Mouse (Mus musculus) bone marrow, adult 2 months (tissue): ENCODE data around the gene Wscd1. TPM values are rescaled to one million over a fixed set of nuclear protein-coding genes. Genes with fewer than 3 reads are reported as not detected.

Source experiments
- H3K27ac ChIP-seq: fragments of 200-500 bp; 2 replicates; pipeline ENCODE4 v1.5.1; 2012; ENCODE audit warnings: low read depth, mild to moderate bottlenecking, control low read depth, inconsistent platforms, low read length; ENCODE audit not compliant: control insufficient read depth, poor library complexity, insufficient read depth
- H3K4me1 ChIP-seq: fragments of 200-500 bp; 2 replicates; pipeline ENCODE4 v1.6.1; 2011; ENCODE audit warnings: low read length; ENCODE audit not compliant: control insufficient read depth, insufficient read depth
- H3K4me3 ChIP-seq: fragments of 200-500 bp; replicated peaks from 2 replicates; pipeline ENCODE3; 2011; ENCODE audit warnings: mild to moderate bottlenecking, low read depth, low read length, control low read depth; ENCODE audit not compliant: control insufficient read depth
- CTCF ChIP-seq: fragments of 200-500 bp; IDR thresholded peaks from 2 replicates; pipeline ENCODE4 v1.5.1; 2011; ENCODE audit warnings: low read length, control low read depth; ENCODE audit not compliant: control insufficient read depth, insufficient read depth
- POLR2A ChIP-seq: fragments of 200-500 bp; IDR thresholded peaks from 2 replicates; pipeline ENCODE4 v1.6.1; 2011; ENCODE audit warnings: low read depth, mild to moderate bottlenecking, control low read depth, low read length, borderline replicate concordance; ENCODE audit not compliant: control insufficient read depth
- WGBS: fragments of 180-500 bp; shearing (Covaris S2); methylation state at CpG from one replicate; pipeline ENCODE4 v1.1.7; 2018; 5-methylcytosine and 5-hydroxymethylcytosine counted together
- polyA plus RNA-seq: library from polyadenylated mRNA; stranded (reverse); fragments of >200 nt; gene quantifications from 2 replicates; pipeline ENCODE4 v1.2.4, GENCODE M21; 2011; ENCODE audit warnings: low replicate concordance; ENCODE audit not compliant: missing spikeins, insufficient read depth, insufficient read length

Gene Wscd1
- polyA plus RNA-seq, 1 experiment = not detected

DNA sequence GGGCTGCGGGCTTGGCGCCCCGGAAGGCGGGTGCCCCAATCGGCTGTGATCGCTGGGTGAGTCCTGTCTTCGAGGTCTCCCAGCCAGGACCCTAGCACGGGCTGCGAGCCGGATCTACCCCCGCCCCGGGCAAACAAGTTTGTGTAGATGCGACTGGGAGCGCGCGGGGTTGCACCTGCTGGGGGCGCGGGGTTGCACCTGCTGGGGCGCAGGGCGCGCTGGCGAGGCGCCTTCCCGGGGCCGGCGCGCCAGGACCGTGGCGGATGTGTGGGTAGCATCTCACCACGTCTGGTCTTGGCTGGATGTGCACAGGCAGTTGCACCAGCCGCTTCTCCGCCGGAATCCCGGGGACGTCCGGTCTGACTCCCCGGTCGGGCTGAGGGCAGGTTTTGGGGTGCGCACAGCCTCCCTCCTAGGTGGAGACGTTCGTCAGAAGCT lies 1.5 kb downstream of the Wscd1 start:
- TF ChIP-seq POLR2A = no peak
- TF ChIP-seq CTCF = no peak
- Histone ChIP-seq H3K27ac (no peak overlapping the region), H3K4me3 (no peak overlapping the region), H3K4me1 (no peaks in the 10 kb centered on the region)
- 2% methylated on average over 41 of the region's 41 CpGs for WGBS

DNA sequence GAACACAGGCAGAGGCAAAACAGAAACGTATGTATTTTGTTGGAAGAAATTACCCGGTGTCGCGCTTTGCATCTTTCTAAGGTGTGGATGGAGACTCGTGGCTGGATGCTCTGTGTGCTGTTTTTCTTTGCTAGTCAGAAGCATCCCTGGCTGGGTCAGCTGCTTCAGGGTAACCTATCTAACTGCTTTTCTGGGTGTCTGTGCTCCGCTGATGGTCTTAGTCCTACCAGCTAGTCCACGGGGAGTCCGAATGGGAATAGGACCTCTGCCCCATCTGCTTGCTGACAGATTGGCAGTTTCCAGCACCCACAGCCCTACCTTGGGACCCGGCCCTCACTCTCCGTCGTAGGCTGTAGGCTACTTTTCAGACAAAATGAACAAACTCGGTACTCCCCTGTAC lies 2.0 kb downstream of the Wscd1 start:
- H3K27ac ChIP-seq = no peak overlapping the region
- no peaks in the 10 kb centered on the region for H3K4me1 ChIP-seq
- WGBS = 44% methylated on average over 12 of the region's 12 CpGs
- TF ChIP-seq CTCF (no peak), POLR2A (no peak)
- no peak overlapping the region for H3K4me3 ChIP-seq

- Histone ChIP-seq H3K4me1 (no peaks in the 10 kb centered on the region), H3K4me3 (no peak overlapping the region), H3K27ac (no peak overlapping the region)
- 70% methylated on average over 3 of the region's 3 CpGs for WGBS
- no peak for TF ChIP-seq CTCF
Measured at GRCm38 (mm10) chr11:71752626-71753025, 2.9 kb downstream of the Wscd1 start.

GRCm38 (mm10) chr11:71755115-71755514 lies 5.4 kb downstream of the Wscd1 start:
- no peak overlapping the region for H3K27ac ChIP-seq
- TF ChIP-seq POLR2A (no peak), CTCF (no peak)
- H3K4me1 ChIP-seq = no peaks in the 10 kb centered on the region
- 44% methylated on average over 2 of the region's 2 CpGs for WGBS
- H3K4me3 ChIP-seq = no peak overlapping the region

DNA sequence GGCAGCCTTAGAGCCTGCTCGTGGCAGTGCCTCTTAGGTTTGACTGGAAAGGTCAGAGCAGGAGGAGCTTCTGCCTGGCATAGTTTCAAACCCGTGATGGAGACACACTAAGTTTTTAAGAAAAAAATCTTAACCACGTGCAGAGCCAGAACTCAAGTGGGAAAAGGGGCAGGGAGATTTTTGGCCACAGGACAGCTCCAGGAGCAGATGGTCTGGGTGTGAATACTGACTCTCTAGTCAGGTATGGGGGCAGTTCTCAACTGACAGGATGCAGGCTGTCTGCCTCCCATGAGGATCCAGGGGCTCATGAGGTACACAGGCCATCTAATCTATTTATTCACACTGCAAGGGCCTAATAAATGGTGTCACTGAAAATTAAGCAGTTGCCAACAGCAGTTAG lies 6.6 kb downstream of the Wscd1 start:
- TF ChIP-seq POLR2A = no peak
- no peak for TF ChIP-seq CTCF
- WGBS = 54% methylated on average over 3 of the region's 3 CpGs
- Histone ChIP-seq H3K4me3 (no peak overlapping the region), H3K27ac (no peak overlapping the region), H3K4me1 (no peaks in the 10 kb centered on the region)

- no peaks in the 10 kb centered on the region for H3K4me1 ChIP-seq
- no peak for TF ChIP-seq CTCF
- TF ChIP-seq POLR2A = no peak
- H3K4me3 ChIP-seq = no peak overlapping the region
- 66% methylated on average over 21 of the region's 21 CpGs for WGBS
- H3K27ac ChIP-seq = no peak overlapping the region
Measured at GRCm38 (mm10) chr11:71758211-71759110, 8.7 kb downstream of the Wscd1 start.

- WGBS = 79% methylated on average over 9 of the region's 9 CpGs
- Histone ChIP-seq H3K4me1 (no peaks in the 10 kb centered on the region), H3K27ac (no peak overlapping the region), H3K4me3 (no peak overlapping the region)
- no peak for TF ChIP-seq CTCF
- TF ChIP-seq POLR2A = no peak
Measured at GRCm38 (mm10) chr11:71760991-71761390, 11.3 kb downstream of the Wscd1 start.

DNA sequence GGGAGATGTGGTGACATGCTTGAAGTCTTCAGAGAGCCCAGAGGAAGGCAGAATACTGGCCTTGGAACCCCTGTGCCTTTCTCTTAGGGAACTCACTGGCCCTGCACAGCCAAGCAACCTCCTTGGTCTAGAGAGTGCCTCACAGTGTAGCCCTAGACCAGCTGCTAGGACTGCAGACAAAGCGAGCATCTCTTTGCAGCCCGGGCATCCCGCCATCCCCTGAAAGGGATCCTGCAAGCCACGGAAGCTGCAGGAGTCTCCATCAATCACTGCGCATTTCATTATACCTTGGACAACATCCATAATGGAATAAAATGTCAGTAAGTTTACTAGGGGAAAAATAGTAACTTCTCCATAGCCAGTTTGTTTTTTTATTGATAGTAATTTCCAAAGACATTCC lies 13.4 kb downstream of the Wscd1 start:
- 71% methylated on average over 5 of the region's 5 CpGs for WGBS
- Histone ChIP-seq H3K4me1 (no peaks in the 10 kb centered on the region), H3K27ac (no peak overlapping the region), H3K4me3 (no peak overlapping the region)
- TF ChIP-seq CTCF (no peak), POLR2A (no peak)
